In genomic region chr8:120324555-120324954, GRCm38 (mm10) we compare ENCODE assay signal across 8 mouse cellular contexts.
DNase-seq lines count a peak whose midpoint lies in the region.

No protein-coding gene starts in this region.

- H3K36me3 ChIP-seq in embryonic facial prominence, embryonic 10.5 days (replicated peaks): no peaks in the 10 kb centered on the region

- peak; percentile 57 for DNase-seq in layer of hippocampus, adult 9-11 months
- no peak for DNase-seq in layer of hippocampus, postnatal 14 days (ENCODE audit: low spot score in 2 of 2)
- DNase-seq in embryonic facial prominence, embryonic 10.5 days (ENCODE audit: low spot score): no peak
- peak; percentile 33 to 53 for DNase-seq in kidney, adult 8-10 months
- DNase-seq in lung, postnatal 14 days: peak; percentile 49
- no peak for DNase-seq in yolk sac, embryonic 10.5 days (ENCODE audit: low spot score)
- DNase-seq in left cerebral cortex, adult 9 months (ENCODE audit: low spot score in 2 of 2): no peak
- no peak for DNase-seq in right cerebral cortex, postnatal 25 days

- H3K27ac ChIP-seq in embryonic facial prominence, embryonic 10.5 days (replicated peaks): peak overlapping the region; percentile 88

- peaks cover 83% of the 10 kb centered on the region for H3K4me1 ChIP-seq in embryonic facial prominence, embryonic 10.5 days

- no peak overlapping the region for H3K4me3 ChIP-seq in embryonic facial prominence, embryonic 10.5 days

- H3K9me3 ChIP-seq in embryonic facial prominence, embryonic 10.5 days: no peaks in the 10 kb centered on the region

- peaks cover 27% of the 10 kb centered on the region for H3K27me3 ChIP-seq in embryonic facial prominence, embryonic 10.5 days (replicated peaks; ENCODE audit: low read depth, poor library complexity, severe bottlenecking)

- 38% methylated on average over 3 of the region's 3 CpGs for WGBS in embryonic facial prominence, embryonic 10.5 days

Comparison
In these comparisons a context has a peak if more than half of its experiments do, and no peak if none do; other contexts are left out.
1. DNase-seq: peak in layer of hippocampus, adult 9-11 months (single experiment), kidney, adult 8-10 months (2 of 2) and lung, postnatal 14 days (single experiment); none in layer of hippocampus, postnatal 14 days (0 of 2), embryonic facial prominence, embryonic 10.5 days (single experiment), yolk sac, embryonic 10.5 days (single experiment), left cerebral cortex, adult 9 months (0 of 2) and right cerebral cortex, postnatal 25 days (single experiment).